In genomic region chr17:83957661-83958540, GRCm38 (mm10) we compare ENCODE assay signal across 8 mouse cellular contexts.
DNase-seq lines count a peak whose midpoint lies in the region; ATAC-seq and TF ChIP-seq lines count a peak whose summit lies in the region.

No protein-coding gene starts in this region.

- 0 out of 2 replicates have a peak, but pooled peaks cover 5% of the 10 kb centered on the region for H3K4me1 ChIP-seq in liver, adult 2 months (ENCODE audit: control insufficient read depth, insufficient read depth, low read length)
- H3K4me1 ChIP-seq in intestine, embryonic 14.5 days (replicated peaks; ENCODE audit: control insufficient read depth, insufficient read depth, low read length): peaks cover 85% of the 10 kb centered on the region
- peaks cover 48 to 81% of the 10 kb centered on the region in 2 experiments for H3K4me1 ChIP-seq in liver, embryonic 14.5 days (replicated peaks; ENCODE audit: control insufficient read depth in 2 of 2, insufficient read depth in 2 of 2, low read length in 1 of 2)
- H3K4me1 ChIP-seq in midbrain, embryonic 11.5 days (ENCODE audit: control insufficient read depth, insufficient read depth, low read length): peaks cover 26% of the 10 kb centered on the region

- H3K9me3 ChIP-seq in intestine, embryonic 14.5 days (ENCODE audit: control insufficient read depth, low read length): no peaks in the 10 kb centered on the region
- no peaks in the 10 kb centered on the region for H3K9me3 ChIP-seq in liver, embryonic 14.5 days (ENCODE audit: control insufficient read depth, low read length)
- H3K9me3 ChIP-seq in midbrain, embryonic 11.5 days (ENCODE audit: control insufficient read depth, low read length): no peaks in the 10 kb centered on the region

- peak overlapping the region; percentile 52 for H3K27ac ChIP-seq in liver, adult 2 months (replicated peaks; ENCODE audit: insufficient read depth, low read depth, low read length)
- peak overlapping the region; percentile 75 for H3K27ac ChIP-seq in intestine, embryonic 14.5 days (ENCODE audit: low read depth)
- peak overlapping the region; percentile 47 for H3K27ac ChIP-seq in liver, embryonic 14.5 days
- H3K27ac ChIP-seq in midbrain, embryonic 11.5 days (ENCODE audit: low read depth, low read length): no peak overlapping the region

- no peak overlapping the region for H3K4me3 ChIP-seq in liver, adult 2 months (ENCODE audit: insufficient read depth, low read depth, low read length)
- no peak overlapping the region for H3K4me3 ChIP-seq in intestine, embryonic 14.5 days (ENCODE audit: low read depth, low read length)
- H3K4me3 ChIP-seq in liver, embryonic 14.5 days (ENCODE audit: insufficient read depth in 1 of 2, low read depth in 2 of 2, low read length in 2 of 2): no peak overlapping the region
- no peak overlapping the region for H3K4me3 ChIP-seq in midbrain, embryonic 11.5 days (ENCODE audit: low read depth, low read length)

- WGBS in liver, adult 2 months: 69% methylated on average over 12 of the region's 12 CpGs
- 45% methylated on average over 12 of the region's 12 CpGs for WGBS in intestine, embryonic 14.5 days
- 37% methylated on average over 12 of the region's 12 CpGs for WGBS in liver, embryonic 14.5 days (ENCODE audit: insufficient replicate concordance)
- WGBS in midbrain, embryonic 11.5 days: 73% methylated on average over 10 of the region's 12 CpGs

- TF ChIP-seq CTCF in liver, adult 2 months (IDR thresholded peaks at IDR 0.05; ENCODE audit: low read depth, low read length): no peak
- TF ChIP-seq CTCF in liver, embryonic 14.5 days (IDR thresholded peaks at IDR 0.05; ENCODE audit: low read depth): no peak

- TF ChIP-seq POLR2A in liver, adult 2 months (IDR thresholded peaks at IDR 0.05; ENCODE audit: extremely low read depth, insufficient read depth, low read length): no peak

- ATAC-seq in intestine, embryonic 14.5 days (replicated peaks; ENCODE audit: low FRiP score, low TSS enrichment, low read depth): no peak
- no peak for ATAC-seq in liver, embryonic 14.5 days (ENCODE audit: insufficient read depth)
- no peak for ATAC-seq in midbrain, embryonic 11.5 days (ENCODE audit: low FRiP score)

- H3K9ac ChIP-seq in liver, adult 2 months (ENCODE audit: low read depth, low read length): no peak overlapping the region
- no peak overlapping the region for H3K9ac ChIP-seq in intestine, embryonic 14.5 days (ENCODE audit: low read length)
- peak overlapping the region; percentile 5; the same call in 1 of the 2 replicates for H3K9ac ChIP-seq in liver, embryonic 14.5 days (replicated peaks)
- H3K9ac ChIP-seq in midbrain, embryonic 11.5 days (ENCODE audit: low read length): no peak overlapping the region

- H3K27me3 ChIP-seq in liver, adult 2 months (ENCODE audit: control insufficient read depth, insufficient read depth, low read length): no peaks in the 10 kb centered on the region
- H3K27me3 ChIP-seq in intestine, embryonic 14.5 days (replicated peaks; ENCODE audit: control insufficient read depth, insufficient read depth, low read length): no peaks in the 10 kb centered on the region
- H3K27me3 ChIP-seq in liver, embryonic 14.5 days (ENCODE audit: control insufficient read depth, insufficient read depth, low read length): no peaks in the 10 kb centered on the region
- H3K27me3 ChIP-seq in midbrain, embryonic 11.5 days (ENCODE audit: control insufficient read depth, insufficient read depth, low read length): no peaks in the 10 kb centered on the region

- H3K36me3 ChIP-seq in liver, adult 2 months (ENCODE audit: control insufficient read depth, insufficient read depth, low read length): no peaks in the 10 kb centered on the region
- H3K36me3 ChIP-seq in intestine, embryonic 14.5 days (ENCODE audit: control insufficient read depth, insufficient read depth, low read length): no peaks in the 10 kb centered on the region
- no peaks in the 10 kb centered on the region for H3K36me3 ChIP-seq in liver, embryonic 14.5 days (replicated peaks; ENCODE audit: control insufficient read depth, insufficient read depth, low read depth)
- no peaks in the 10 kb centered on the region for H3K36me3 ChIP-seq in midbrain, embryonic 11.5 days (ENCODE audit: control insufficient read depth, insufficient read depth, low read length)

- TF ChIP-seq EP300 in liver, embryonic 14.5 days (IDR thresholded peaks at IDR 0.05; ENCODE audit: low read depth): no peak

- no peaks in the 10 kb centered on the region for H3K79me2 ChIP-seq in liver, adult 2 months (ENCODE audit: control insufficient read depth, insufficient read depth, low read length)

- no peak overlapping the region for H3K4me2 ChIP-seq in intestine, embryonic 14.5 days (ENCODE audit: low read length)
- peak overlapping the region; percentile 61 for H3K4me2 ChIP-seq in liver, embryonic 14.5 days (ENCODE audit: low read depth)
- H3K4me2 ChIP-seq in midbrain, embryonic 11.5 days: no peak overlapping the region

- peak; percentile 2 for DNase-seq in cerebellum, adult 11-12 months
- DNase-seq in cerebellum, adult 9-10 months: no peak
- no peak for DNase-seq in liver, adult 2 months (ENCODE audit: extremely low read depth, low read depth, low spot score)
- no peak for DNase-seq in liver
- DNase-seq in intestine, embryonic 14.5 days (ENCODE audit: low spot score): no peak
- DNase-seq in liver, embryonic 14.5 days (ENCODE audit: low read depth in 3 of 3, low spot score in 3 of 3): no peak
- no peak for DNase-seq in frontal cortex, postnatal 36 days (ENCODE audit: low spot score in 2 of 2)
- DNase-seq in midbrain, embryonic 11.5 days (ENCODE audit: low spot score, missing footprints): no peak
